Mouse (Mus musculus) cortical plate, adult 2 months (tissue): ENCODE data around the gene Camta1. TPM values are rescaled to one million over a fixed set of nuclear protein-coding genes. Genes with fewer than 3 reads are reported as not detected.

ENCODE experiments used
- H3K27ac ChIP-seq: fragments of 200-500 bp; 2 replicates; pipeline ENCODE4 v1.5.1; 2012; ENCODE audit warnings: low read length, control low read depth, inconsistent platforms; ENCODE audit not compliant: insufficient read depth
- H3K4me1 ChIP-seq: fragments of 200-500 bp; 2 replicates; pipeline ENCODE4 v1.6.1; 2011; ENCODE audit warnings: low read length; ENCODE audit not compliant: control insufficient read depth, insufficient read depth
- H3K4me3 ChIP-seq: fragments of 200-500 bp; 2 replicates; pipeline ENCODE4 v1.5.1; 2011; ENCODE audit warnings: mild to moderate bottlenecking, low read length, control low read depth; ENCODE audit not compliant: insufficient read depth
- CTCF ChIP-seq: fragments of 200-500 bp; IDR thresholded peaks from 2 replicates; pipeline ENCODE4 v1.5.1; 2011; ENCODE audit warnings: mild to moderate bottlenecking, control low read depth, low read length; ENCODE audit not compliant: insufficient read depth; ENCODE audit errors: extremely low read depth
- POLR2A ChIP-seq: fragments of 200-500 bp; IDR thresholded peaks from 2 replicates; pipeline ENCODE4 v1.6.1; 2011; ENCODE audit warnings: mild to moderate bottlenecking, low read length, control low read depth; ENCODE audit not compliant: insufficient read depth; ENCODE audit errors: extremely low read depth
- polyA plus RNA-seq: library from polyadenylated mRNA; depleted of rRNA; stranded (reverse); fragments of >200 nt; gene quantifications from 2 replicates; pipeline ENCODE4 v1.2.3, GENCODE M21; 2012

Camta1 gene
- polyA plus RNA-seq, 1 experiment: 111 TPM

GRCm38 (mm10) chr4:151568887-151569286 lies 292.8 kb downstream of the Camta1 start:
- no peak for TF ChIP-seq CTCF
- TF ChIP-seq POLR2A: no peak
- Histone ChIP-seq H3K27ac (no peak overlapping the region), H3K4me1 (peaks cover 7% of the 10 kb centered on the region; the same call in 1 of the 2 replicates), H3K4me3 (no peak overlapping the region)

- Histone ChIP-seq H3K4me1 (peaks cover 5% of the 10 kb centered on the region; the same call in 1 of the 2 replicates), H3K27ac (no peak overlapping the region), H3K4me3 (no peak overlapping the region)
- TF ChIP-seq POLR2A (no peak), CTCF (no peak)
These were observed 294.6 kb downstream of the Camta1 start for GRCm38 (mm10) chr4:151567105-151567504.

GRCm38 (mm10) chr4:151555505-151555904 lies 306.2 kb downstream of the Camta1 start:
- no peak overlapping the region for H3K27ac ChIP-seq
- TF ChIP-seq POLR2A (no peak), CTCF (no peak)
- no peak overlapping the region for H3K4me3 ChIP-seq
- H3K4me1 ChIP-seq: no peaks in the 10 kb centered on the region

- Histone ChIP-seq H3K4me3 (no peak overlapping the region), H3K4me1 (no peaks in the 10 kb centered on the region), H3K27ac (no peak overlapping the region)
- TF ChIP-seq CTCF: no peak
- no peak for TF ChIP-seq POLR2A
These were observed 312.2 kb downstream of the Camta1 start for GRCm38 (mm10) chr4:151549523-151549922.

- Histone ChIP-seq H3K27ac (no peak overlapping the region), H3K4me3 (no peak overlapping the region), H3K4me1 (no peaks in the 10 kb centered on the region)
- TF ChIP-seq CTCF (no peak), POLR2A (no peak)
These were observed 316.2 kb downstream of the Camta1 start for GRCm38 (mm10) chr4:151545452-151545851.

GRCm38 (mm10) chr4:151544191-151544590 lies 317.5 kb downstream of the Camta1 start:
- TF ChIP-seq CTCF (no peak), POLR2A (no peak)
- H3K27ac ChIP-seq: no peak overlapping the region
- peaks cover 2% of the 10 kb centered on the region; the same call in 1 of the 2 replicates for H3K4me1 ChIP-seq
- no peak overlapping the region for H3K4me3 ChIP-seq

- Histone ChIP-seq H3K4me1 (peaks cover 2% of the 10 kb centered on the region; the same call in 1 of the 2 replicates), H3K27ac (no peak overlapping the region), H3K4me3 (no peak overlapping the region)
- TF ChIP-seq CTCF (no peak), POLR2A (no peak)
These were observed 321.1 kb downstream of the Camta1 start for GRCm38 (mm10) chr4:151540546-151540945.

GRCm38 (mm10) chr4:151539881-151540280 lies 321.8 kb downstream of the Camta1 start:
- no peak overlapping the region for H3K4me3 ChIP-seq
- TF ChIP-seq POLR2A (no peak), CTCF (no peak)
- peaks cover 2% of the 10 kb centered on the region; the same call in 1 of the 2 replicates for H3K4me1 ChIP-seq
- H3K27ac ChIP-seq: no peak overlapping the region

- H3K27ac ChIP-seq: no peak overlapping the region
- H3K4me1 ChIP-seq: peaks cover 2% of the 10 kb centered on the region; the same call in 1 of the 2 replicates
- TF ChIP-seq POLR2A: no peak
- TF ChIP-seq CTCF: no peak
- no peak overlapping the region for H3K4me3 ChIP-seq
These were observed 322.5 kb downstream of the Camta1 start for GRCm38 (mm10) chr4:151539167-151539525.

- Histone ChIP-seq H3K4me3 (no peak overlapping the region), H3K27ac (no peak overlapping the region), H3K4me1 (peaks cover 2% of the 10 kb centered on the region; the same call in 1 of the 2 replicates)
- TF ChIP-seq CTCF (no peak), POLR2A (no peak)
These were observed 323.1 kb downstream of the Camta1 start for GRCm38 (mm10) chr4:151538446-151539166.
